In the genomic region with DNA sequence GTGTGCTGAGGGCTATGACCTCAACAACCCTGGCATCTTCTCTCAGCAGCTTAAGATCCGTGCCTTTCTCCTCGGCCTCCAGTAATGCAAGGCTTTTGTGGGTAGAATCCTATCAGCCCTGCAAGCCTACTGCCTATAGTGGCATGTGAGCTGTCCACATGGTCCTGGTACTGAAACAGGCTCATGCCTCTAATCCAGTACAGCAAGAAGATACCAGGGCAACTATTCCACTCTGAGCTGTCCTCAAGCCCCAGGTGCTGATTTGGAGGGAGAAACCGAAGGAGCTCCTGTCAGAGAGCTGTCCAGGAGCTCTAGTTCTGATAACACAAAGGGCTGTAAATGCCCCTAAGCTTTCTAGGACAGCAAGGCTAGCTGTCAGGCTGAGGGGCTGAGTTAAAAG, we compare ENCODE assay signal across 9 mouse cellular contexts.
DNase-seq lines count a peak whose midpoint lies in the region; ATAC-seq and TF ChIP-seq lines count a peak whose summit lies in the region.
"Had no signal": no experiment of that assay in that cellular context is flagged by ENCODE, and none has a peak within 500 bp of the region (broad histone marks: within the 10 kb centered on the region; RNA-seq: fewer than 3 reads in every experiment).

No protein-coding gene starts in this region.

- H3K4me3 ChIP-seq in limb, embryonic 14.5 days (replicated peaks; ENCODE audit: low read length), result no peak overlapping the region
- H3K4me3 ChIP-seq in midbrain, embryonic 16.5 days (ENCODE audit: low read depth, low read length), result no peak overlapping the region
- H3K4me3 ChIP-seq: neural tube, embryonic 12.5 days had no signal

- peak; percentile 81 to 86 for ATAC-seq in hematopoietic stem cell, adult 5-6 weeks (replicated peaks in 1 of 2; ENCODE audit: insufficient read depth in 1 of 2, low FRiP score in 2 of 2, low TSS enrichment in 1 of 2, low read depth in 1 of 2, poor library complexity in 2 of 2, severe bottlenecking in 2 of 2)
- peak; percentile 70; the same call in 1 of the 2 replicates for ATAC-seq in limb, embryonic 14.5 days (ENCODE audit: low FRiP score, low read depth)
- no peak for ATAC-seq in midbrain, embryonic 16.5 days

- H3K9ac ChIP-seq in limb, embryonic 14.5 days (ENCODE audit: low read depth, low read length, severe bottlenecking), result no peak overlapping the region
- H3K9ac ChIP-seq in midbrain, embryonic 16.5 days (ENCODE audit: low read depth, low read length), result no peak overlapping the region
- H3K9ac ChIP-seq: neural tube, embryonic 12.5 days had no signal

- WGBS in limb, embryonic 14.5 days, result 3% methylated on average over 3 of the region's 3 CpGs
- WGBS in midbrain, embryonic 16.5 days, result 9% methylated on average over 3 of the region's 3 CpGs

- no peaks in the 10 kb centered on the region for H3K27me3 ChIP-seq in limb, embryonic 14.5 days (ENCODE audit: control insufficient read depth, insufficient read depth, low read length)
- H3K27me3 ChIP-seq in midbrain, embryonic 16.5 days (ENCODE audit: control insufficient read depth, insufficient read depth, low read depth, low read length), result no peaks in the 10 kb centered on the region
- H3K27me3 ChIP-seq: neural tube, embryonic 12.5 days had no signal

- peak; percentile 44 to 46 for DNase-seq in layer of hippocampus, postnatal 14 days (ENCODE audit: low spot score in 2 of 2)
- no peak for DNase-seq in layer of hippocampus, adult 8-10 months (ENCODE audit: low spot score in 2 of 2)
- DNase-seq in Muller cell, postnatal 12 days (ENCODE audit: inconsistent ontology term), result peak; percentile 91
- peak; percentile 83 for DNase-seq in embryo, embryonic 9.5 days (ENCODE audit: extremely low spot score)
- peak; percentile 96 for DNase-seq in limb, embryonic 14.5 days (ENCODE audit: low spot score)
- peak; percentile 84 for DNase-seq in retina, embryonic 14.5 days (ENCODE audit: low spot score)

- H3K4me1 ChIP-seq in limb, embryonic 14.5 days (ENCODE audit: control insufficient read depth, insufficient read depth, low read length), result no peaks in the 10 kb centered on the region
- H3K4me1 ChIP-seq in midbrain, embryonic 16.5 days (ENCODE audit: control insufficient read depth, insufficient read depth, low read length), result peaks cover 13% of the 10 kb centered on the region; the same call in 1 of the 2 replicates

- TF ChIP-seq POLR2A in limb, embryonic 14.5 days (IDR thresholded peaks at IDR 0.05; ENCODE audit: borderline replicate concordance, extremely low read depth, insufficient read depth, insufficient read length), result no peak

- H3K4me2 ChIP-seq in limb, embryonic 14.5 days (replicated peaks; ENCODE audit: low read depth, low read length, severe bottlenecking), result no peak overlapping the region
- no peak overlapping the region for H3K4me2 ChIP-seq in midbrain, embryonic 16.5 days (ENCODE audit: low read length)
- H3K4me2 ChIP-seq: neural tube, embryonic 12.5 days had no signal

- no peaks in the 10 kb centered on the region for H3K36me3 ChIP-seq in limb, embryonic 14.5 days (ENCODE audit: control insufficient read depth, insufficient read depth, low read length)
- H3K36me3 ChIP-seq in midbrain, embryonic 16.5 days (ENCODE audit: control insufficient read depth, insufficient read depth, low read length), result no peaks in the 10 kb centered on the region
- H3K36me3 ChIP-seq: neural tube, embryonic 12.5 days had no signal

- H3K9me3 ChIP-seq in limb, embryonic 14.5 days (ENCODE audit: control insufficient read depth, low read length), result no peaks in the 10 kb centered on the region
- H3K9me3 ChIP-seq in midbrain, embryonic 16.5 days (replicated peaks; ENCODE audit: control insufficient read depth, low read length, poor library complexity, severe bottlenecking), result no peaks in the 10 kb centered on the region
- H3K9me3 ChIP-seq: neural tube, embryonic 12.5 days had no signal

- H3K27ac ChIP-seq in limb, embryonic 14.5 days (replicated peaks; ENCODE audit: low read depth, low read length), result no peak overlapping the region
- H3K27ac ChIP-seq in midbrain, embryonic 16.5 days (ENCODE audit: low read length), result no peak overlapping the region
- H3K27ac ChIP-seq: neural tube, embryonic 12.5 days had no signal

Comparison
In these comparisons a context has a peak if more than half of its experiments do, and no peak if none do; other contexts are left out.
1. DNase-seq: peak in layer of hippocampus, postnatal 14 days (2 of 2), Muller cell, postnatal 12 days (single experiment), embryo, embryonic 9.5 days (single experiment), limb, embryonic 14.5 days (single experiment) and retina, embryonic 14.5 days (single experiment); none in layer of hippocampus, adult 8-10 months (0 of 2).